Mouse (Mus musculus): ENCODE results near the gene Slc15a3.

DNA sequence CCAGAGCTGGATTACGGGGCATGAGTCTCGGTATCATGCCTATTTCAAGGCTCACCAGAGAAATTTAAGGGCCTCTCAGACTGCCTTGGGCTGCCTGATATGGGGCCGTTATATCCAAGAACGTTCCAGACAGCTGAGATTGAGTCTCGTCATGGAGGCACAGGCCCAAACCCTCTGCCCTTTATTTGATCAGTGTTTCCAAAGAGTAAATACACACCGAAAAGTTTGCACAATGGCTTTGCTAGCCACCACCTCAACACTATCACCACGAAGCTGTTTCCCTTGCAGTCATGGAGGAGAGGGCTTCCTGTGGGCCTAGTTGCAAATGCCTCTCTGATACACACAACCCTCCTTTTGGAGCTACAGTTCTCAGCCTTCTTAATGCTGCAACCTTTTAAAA lies 15.5 kb upstream of the Slc15a3 start:
- no peak for TF ChIP-seq CTCF (IDR thresholded peaks at IDR 0.05; ENCODE audit: low read depth, low read length)
- no peak for TF ChIP-seq POLR2A (IDR thresholded peaks at IDR 0.05; ENCODE audit: borderline replicate concordance, low read depth, low read length)

Data from bone marrow macrophage, adult 2 months (primary cell).